Mouse (Mus musculus): ENCODE data around the gene Hyal1. TPM values are rescaled to one million over a fixed set of nuclear protein-coding genes. Genes with fewer than 3 reads are reported as not detected.

Gene Hyal1
- 8.1 and 9.4 TPM in 2 replicates for polyA plus RNA-seq (2012; rRNA removed)

- Histone ChIP-seq H3K4me1 (ENCODE audit: control insufficient read depth, insufficient read depth, low read length) (peaks cover 30% of the 10 kb centered on the region), H3K4me3 (ENCODE audit: insufficient read depth, low read depth, low read length) (peak within 1 kb of the TSS; percentile 62), H3K27ac (ENCODE audit: insufficient read depth, low read depth, low read length) (peak within 1 kb of the TSS; percentile 74), H3K27me3 (replicated peaks; ENCODE audit: control insufficient read depth, insufficient read depth, low read length) (no peaks in the 10 kb centered on the region), H3K36me3 (ENCODE audit: control insufficient read depth, insufficient read depth, low read length) (no peaks in the 10 kb centered on the region; the same call in 1 of the 2 replicates)
- 14% methylated on average over 16 of the region's 16 CpGs for WGBS
- DNase-seq: peak; percentile 92
- TF ChIP-seq POLR2A (IDR thresholded peaks at IDR 0.05; ENCODE audit: low read depth, low read length) (no peak), CTCF (conservative IDR thresholded peaks at IDR 0.05; ENCODE audit: insufficient read depth, insufficient read length, low read depth, low read length) (no peak)
These were observed at the start of gene Hyal1 for GRCm38 (mm10) chr9:107576357-107577107. Gene Hyal1 (plus strand): TSS chr9:107576927.

GRCm38 (mm10) chr9:107533791-107534407 lies 42.8 kb upstream of the Hyal1 start, which contains the start of gene Tmem115:
Gene Tmem115 (plus strand): TSS chr9:107533945.
- H3K4me1 ChIP-seq (ENCODE audit: control insufficient read depth, insufficient read depth, low read length): peaks cover 13% of the 10 kb centered on the region; the same call in 1 of the 2 replicates
- peak within 1 kb of the TSS; percentile 91 for H3K27ac ChIP-seq (ENCODE audit: insufficient read depth, low read depth, low read length)
- H3K36me3 ChIP-seq (ENCODE audit: control insufficient read depth, insufficient read depth, low read length): 0 out of 2 replicates have a peak, but pooled peaks cover 2% of the 10 kb centered on the region
- DNase-seq: peak; percentile 98
- no peaks in the 10 kb centered on the region for H3K27me3 ChIP-seq (replicated peaks; ENCODE audit: control insufficient read depth, insufficient read depth, low read length)
- WGBS: under 1% methylated on average over 48 of the region's 48 CpGs
- TF ChIP-seq CTCF (conservative IDR thresholded peaks at IDR 0.05; ENCODE audit: insufficient read depth, insufficient read length, low read depth, low read length) (no peak), POLR2A (IDR thresholded peaks at IDR 0.05; ENCODE audit: low read depth, low read length) (peak; percentile 49)
- peak within 1 kb of the TSS; percentile 89 for H3K4me3 ChIP-seq (ENCODE audit: insufficient read depth, low read depth, low read length)

- Histone ChIP-seq H3K27me3 (replicated peaks; ENCODE audit: control insufficient read depth, insufficient read depth, low read length) (no peaks in the 10 kb centered on the region), H3K4me3 (ENCODE audit: insufficient read depth, low read depth, low read length) (peak overlapping the region; percentile 89), H3K36me3 (ENCODE audit: control insufficient read depth, insufficient read depth, low read length) (0 out of 2 replicates have a peak, but pooled peaks cover 2% of the 10 kb centered on the region), H3K4me1 (ENCODE audit: control insufficient read depth, insufficient read depth, low read length) (peaks cover 13% of the 10 kb centered on the region; the same call in 1 of the 2 replicates), H3K27ac (ENCODE audit: insufficient read depth, low read depth, low read length) (peak overlapping the region; percentile 91)
- TF ChIP-seq POLR2A (IDR thresholded peaks at IDR 0.05; ENCODE audit: low read depth, low read length) (no peak), CTCF (conservative IDR thresholded peaks at IDR 0.05; ENCODE audit: insufficient read depth, insufficient read length, low read depth, low read length) (no peak)
- no peak for DNase-seq
- WGBS: under 1% methylated on average over 40 of the region's 40 CpGs
These were observed 42.1 kb upstream of the Hyal1 start for GRCm38 (mm10) chr9:107534408-107535202.

GRCm38 (mm10) chr9:107538231-107538630 lies 38.5 kb upstream of the Hyal1 start:
- 0 out of 2 replicates have a peak, but pooled peaks cover 2% of the 10 kb centered on the region for H3K36me3 ChIP-seq (ENCODE audit: control insufficient read depth, insufficient read depth, low read length)
- H3K4me3 ChIP-seq (ENCODE audit: insufficient read depth, low read depth, low read length): no peak overlapping the region
- 92% methylated on average over 7 of the region's 7 CpGs for WGBS
- DNase-seq: no peak
- peaks cover 17% of the 10 kb centered on the region; the same call in 1 of the 2 replicates for H3K4me1 ChIP-seq (ENCODE audit: control insufficient read depth, insufficient read depth, low read length)
- no peak overlapping the region for H3K27ac ChIP-seq (ENCODE audit: insufficient read depth, low read depth, low read length)
- no peak for TF ChIP-seq POLR2A (IDR thresholded peaks at IDR 0.05; ENCODE audit: low read depth, low read length)
- TF ChIP-seq CTCF (conservative IDR thresholded peaks at IDR 0.05; ENCODE audit: insufficient read depth, insufficient read length, low read depth, low read length): no peak
- no peaks in the 10 kb centered on the region for H3K27me3 ChIP-seq (replicated peaks; ENCODE audit: control insufficient read depth, insufficient read depth, low read length)

- no peak overlapping the region for H3K4me3 ChIP-seq (ENCODE audit: insufficient read depth, low read depth, low read length)
- no peaks in the 10 kb centered on the region for H3K27me3 ChIP-seq (replicated peaks; ENCODE audit: control insufficient read depth, insufficient read depth, low read length)
- 96% methylated on average over 3 of the region's 3 CpGs for WGBS
- no peak overlapping the region for H3K27ac ChIP-seq (ENCODE audit: insufficient read depth, low read depth, low read length)
- H3K36me3 ChIP-seq (ENCODE audit: control insufficient read depth, insufficient read depth, low read length): 0 out of 2 replicates have a peak, but pooled peaks cover 2% of the 10 kb centered on the region
- H3K4me1 ChIP-seq (ENCODE audit: control insufficient read depth, insufficient read depth, low read length): peaks cover 17% of the 10 kb centered on the region; the same call in 1 of the 2 replicates
- no peak for TF ChIP-seq CTCF (conservative IDR thresholded peaks at IDR 0.05; ENCODE audit: insufficient read depth, insufficient read length, low read depth, low read length)
- no peak for TF ChIP-seq POLR2A (IDR thresholded peaks at IDR 0.05; ENCODE audit: low read depth, low read length)
- DNase-seq: no peak
These were observed 38.0 kb upstream of the Hyal1 start for GRCm38 (mm10) chr9:107538711-107539110.

GRCm38 (mm10) chr9:107539940-107540339 lies 36.8 kb upstream of the Hyal1 start:
- Histone ChIP-seq H3K27me3 (replicated peaks; ENCODE audit: control insufficient read depth, insufficient read depth, low read length) (no peaks in the 10 kb centered on the region), H3K4me3 (ENCODE audit: insufficient read depth, low read depth, low read length) (no peak overlapping the region), H3K27ac (ENCODE audit: insufficient read depth, low read depth, low read length) (no peak overlapping the region), H3K36me3 (ENCODE audit: control insufficient read depth, insufficient read depth, low read length) (0 out of 2 replicates have a peak, but pooled peaks cover 2% of the 10 kb centered on the region), H3K4me1 (ENCODE audit: control insufficient read depth, insufficient read depth, low read length) (peaks cover 17% of the 10 kb centered on the region; the same call in 1 of the 2 replicates)
- TF ChIP-seq CTCF (conservative IDR thresholded peaks at IDR 0.05; ENCODE audit: insufficient read depth, insufficient read length, low read depth, low read length) (no peak), POLR2A (IDR thresholded peaks at IDR 0.05; ENCODE audit: low read depth, low read length) (no peak)
- WGBS: 94% methylated on average over 8 of the region's 8 CpGs
- DNase-seq: no peak

All from kidney, adult 2 months (tissue).